Mouse (Mus musculus): ENCODE data around the gene Sap30. TPM values are rescaled to one million over a fixed set of nuclear protein-coding genes. Genes with fewer than 3 reads are reported as not detected.
"Not testable (repeated sequence)": the region's sequence is repeated elsewhere in the genome, so short reads cannot be mapped to it uniquely, and the experiment has no call there.

The Sap30 gene
- polyA plus RNA-seq, 1 experiment from 2014 or later = 19.9 TPM

DNA sequence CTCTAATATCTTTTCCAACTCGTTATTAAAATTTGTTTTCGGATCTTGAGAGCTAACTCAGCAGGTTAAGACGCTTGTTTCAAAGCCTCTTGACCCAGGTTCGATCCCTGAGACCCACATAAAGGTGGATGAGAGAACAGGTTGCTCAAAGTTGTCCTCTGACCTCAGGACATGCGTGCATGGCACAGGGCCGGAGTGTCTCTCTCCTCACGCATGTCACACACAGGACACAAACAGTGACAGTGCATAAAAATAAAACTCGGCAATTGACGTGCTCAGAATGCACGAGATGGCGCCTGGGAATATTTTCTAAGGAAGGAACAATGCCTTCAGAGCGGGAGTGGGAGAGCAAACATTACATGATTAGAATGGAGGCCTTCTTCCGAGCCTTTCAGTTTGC, 42.6 kb upstream of the Sap30 start:
- Histone ChIP-seq H3K36me3 (ENCODE audit: control insufficient read depth, insufficient read depth) (peaks cover 26% of the 10 kb centered on the region), H3K9ac (ENCODE audit: low read depth, low read length) (no peak overlapping the region), H3K27ac (ENCODE audit: low read depth, low read length) (0 out of 2 replicates have a peak overlapping the region, but pooled peaks have one; percentile 1), H3K27me3 (replicated peaks; ENCODE audit: control insufficient read depth, insufficient read depth, low read length) (no peaks in the 10 kb centered on the region), H3K4me2 (replicated peaks; ENCODE audit: low read depth) (peak overlapping the region; percentile 35), H3K4me3 (ENCODE audit: low read depth, low read length) (no peak overlapping the region), H3K9me3 (ENCODE audit: control insufficient read depth) (no peaks in the 10 kb centered on the region), H3K4me1 (replicated peaks; ENCODE audit: control insufficient read depth, insufficient read depth, low read length) (no peaks in the 10 kb centered on the region)
- no peak for TF ChIP-seq CTCF (IDR thresholded peaks at IDR 0.05; ENCODE audit: low read depth)
- no peak for ATAC-seq
- 87% methylated on average over 13 of the region's 13 CpGs for WGBS

DNA sequence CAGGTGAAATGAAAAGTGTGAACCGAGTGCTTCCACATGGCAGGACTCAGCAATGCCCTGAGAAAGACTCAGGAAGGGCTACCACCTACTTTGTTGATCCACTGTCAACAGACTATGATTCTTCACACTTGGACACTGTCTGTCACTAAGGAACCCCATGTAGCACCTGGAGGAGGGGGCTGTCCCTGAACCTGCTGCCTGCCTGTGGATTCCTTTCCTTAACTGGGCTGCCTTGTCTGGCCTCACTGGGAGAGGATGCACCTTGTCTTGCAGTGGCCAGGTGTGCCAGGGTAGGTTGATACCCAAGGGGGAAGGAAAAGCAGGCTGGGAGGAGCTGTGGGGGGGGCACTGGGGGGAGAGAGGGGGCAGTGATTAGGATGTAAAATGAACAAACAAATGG, 40.4 kb upstream of the Sap30 start:
- no peaks in the 10 kb centered on the region for H3K4me1 ChIP-seq (replicated peaks; ENCODE audit: control insufficient read depth, insufficient read depth, low read length)
- no peaks in the 10 kb centered on the region for H3K9me3 ChIP-seq (ENCODE audit: control insufficient read depth)
- no peak overlapping the region for H3K9ac ChIP-seq (ENCODE audit: low read depth, low read length)
- no peaks in the 10 kb centered on the region for H3K27me3 ChIP-seq (replicated peaks; ENCODE audit: control insufficient read depth, insufficient read depth, low read length)
- peaks cover 21% of the 10 kb centered on the region for H3K36me3 ChIP-seq (ENCODE audit: control insufficient read depth, insufficient read depth)
- no peak for ATAC-seq
- 100% methylated on average over 1 of the region's 1 CpGs for WGBS
- H3K27ac ChIP-seq (ENCODE audit: low read depth, low read length) = no peak overlapping the region
- H3K4me3 ChIP-seq (ENCODE audit: low read depth, low read length) = no peak overlapping the region
- no peak overlapping the region for H3K4me2 ChIP-seq (replicated peaks; ENCODE audit: low read depth)
- no peak for TF ChIP-seq CTCF (IDR thresholded peaks at IDR 0.05; ENCODE audit: low read depth)

DNA sequence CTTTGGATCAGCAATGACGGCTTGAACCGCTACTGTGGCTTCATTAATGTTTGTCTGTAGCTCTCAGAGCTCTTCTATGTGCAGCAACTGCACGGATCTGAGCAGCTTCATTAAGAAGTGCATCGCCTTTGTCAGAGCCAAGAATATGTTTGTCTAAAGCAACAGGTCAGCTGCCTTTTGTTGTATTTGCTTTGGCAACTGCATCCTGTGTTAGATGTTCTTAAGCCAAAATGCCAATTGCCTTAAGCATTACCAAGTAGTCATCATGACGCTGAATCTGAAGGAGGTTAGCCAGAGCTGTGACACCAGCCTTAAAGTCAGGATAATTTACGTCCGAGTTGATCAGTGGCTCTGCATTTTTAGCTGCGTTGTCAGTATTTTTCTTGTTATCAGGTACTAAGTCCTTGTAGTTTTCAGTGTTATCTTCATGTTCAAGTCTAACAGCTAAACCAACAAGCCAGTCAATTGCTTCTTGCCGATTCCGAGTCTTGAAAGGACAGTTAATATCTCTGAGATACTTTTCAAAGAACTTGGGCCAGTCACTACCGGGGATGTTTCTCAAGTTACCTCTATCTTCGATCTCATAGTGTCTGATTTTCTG, 32.6 kb upstream of the Sap30 start:
- ATAC-seq = 0 out of 2 replicates have a peak, but pooled peaks have one; percentile 20
- Histone ChIP-seq H3K27ac (ENCODE audit: low read depth, low read length) (no peak overlapping the region), H3K9ac (ENCODE audit: low read depth, low read length) (no peak overlapping the region), H3K36me3 (ENCODE audit: control insufficient read depth, insufficient read depth) (peaks cover 23% of the 10 kb centered on the region), H3K4me3 (ENCODE audit: low read depth, low read length) (no peak overlapping the region), H3K27me3 (replicated peaks; ENCODE audit: control insufficient read depth, insufficient read depth, low read length) (no peaks in the 10 kb centered on the region), H3K4me1 (replicated peaks; ENCODE audit: control insufficient read depth, insufficient read depth, low read length) (no peaks in the 10 kb centered on the region), H3K4me2 (replicated peaks; ENCODE audit: low read depth) (no peak overlapping the region), H3K9me3 (ENCODE audit: control insufficient read depth) (no peaks in the 10 kb centered on the region)
- WGBS = 71% methylated on average over 12 of the region's 12 CpGs
- TF ChIP-seq CTCF (IDR thresholded peaks at IDR 0.05; ENCODE audit: low read depth) = no peak

DNA sequence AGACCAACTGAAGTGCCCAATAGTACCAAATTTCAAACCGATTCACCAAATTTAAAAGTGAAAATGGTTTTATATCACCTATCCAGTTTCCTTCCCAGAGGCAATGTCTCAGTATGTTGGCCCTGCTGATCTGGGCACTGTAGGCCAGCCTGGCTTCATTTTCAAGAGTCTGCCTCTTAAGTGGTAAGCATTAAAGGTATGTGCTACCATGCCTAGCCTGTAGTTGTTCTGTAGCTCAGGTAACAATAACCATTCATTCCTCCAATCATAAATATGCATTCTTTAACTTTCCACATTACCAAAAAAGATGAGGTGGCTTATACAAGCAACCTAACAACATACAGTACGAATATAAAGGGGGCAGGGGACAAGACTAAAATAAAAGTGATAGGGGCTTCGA, 30.1 kb upstream of the Sap30 start:
- 91% methylated on average over 3 of the region's 3 CpGs for WGBS
- H3K4me2 ChIP-seq (replicated peaks; ENCODE audit: low read depth) = no peak overlapping the region
- no peak overlapping the region for H3K4me3 ChIP-seq (ENCODE audit: low read depth, low read length)
- no peak for TF ChIP-seq CTCF (IDR thresholded peaks at IDR 0.05; ENCODE audit: low read depth)
- no peak for ATAC-seq
- no peaks in the 10 kb centered on the region for H3K9me3 ChIP-seq (ENCODE audit: control insufficient read depth)
- no peak overlapping the region for H3K9ac ChIP-seq (ENCODE audit: low read depth, low read length)
- H3K27ac ChIP-seq (ENCODE audit: low read depth, low read length) = no peak overlapping the region
- H3K4me1 ChIP-seq (replicated peaks; ENCODE audit: control insufficient read depth, insufficient read depth, low read length) = no peaks in the 10 kb centered on the region
- H3K27me3 ChIP-seq (replicated peaks; ENCODE audit: control insufficient read depth, insufficient read depth, low read length) = no peaks in the 10 kb centered on the region
- peaks cover 18% of the 10 kb centered on the region for H3K36me3 ChIP-seq (ENCODE audit: control insufficient read depth, insufficient read depth)

DNA sequence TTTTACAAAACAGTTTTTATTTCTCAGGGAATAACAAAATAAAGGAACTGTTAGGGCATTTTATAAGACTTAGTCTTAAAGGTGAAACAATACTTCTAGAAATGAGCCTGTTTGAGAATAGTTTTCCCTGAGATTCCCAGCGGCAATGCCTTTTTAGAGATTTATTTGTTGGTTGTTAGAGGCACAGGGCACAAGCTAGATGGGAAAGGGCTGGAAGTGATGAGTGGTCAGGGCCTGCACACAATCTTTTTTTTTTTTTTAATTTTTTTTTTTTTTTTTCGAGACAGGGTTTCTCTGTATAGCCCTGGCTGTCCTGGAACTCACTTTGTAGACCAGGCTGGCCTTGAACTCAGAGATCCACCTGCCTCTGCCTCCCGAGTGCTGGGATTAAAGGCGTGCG, 29.0 kb upstream of the Sap30 start:
- not testable (repeated sequence) for H3K27me3 ChIP-seq (replicated peaks; ENCODE audit: control insufficient read depth, insufficient read depth, low read length); H3K4me1 ChIP-seq (replicated peaks; ENCODE audit: control insufficient read depth, insufficient read depth, low read length); H3K4me2 ChIP-seq (replicated peaks; ENCODE audit: low read depth); ATAC-seq; H3K9ac ChIP-seq (ENCODE audit: low read depth, low read length); H3K36me3 ChIP-seq (ENCODE audit: control insufficient read depth, insufficient read depth); H3K9me3 ChIP-seq (ENCODE audit: control insufficient read depth); H3K27ac ChIP-seq (ENCODE audit: low read depth, low read length); H3K4me3 ChIP-seq (ENCODE audit: low read depth, low read length)
- 88% methylated on average over 5 of the region's 5 CpGs for WGBS

DNA sequence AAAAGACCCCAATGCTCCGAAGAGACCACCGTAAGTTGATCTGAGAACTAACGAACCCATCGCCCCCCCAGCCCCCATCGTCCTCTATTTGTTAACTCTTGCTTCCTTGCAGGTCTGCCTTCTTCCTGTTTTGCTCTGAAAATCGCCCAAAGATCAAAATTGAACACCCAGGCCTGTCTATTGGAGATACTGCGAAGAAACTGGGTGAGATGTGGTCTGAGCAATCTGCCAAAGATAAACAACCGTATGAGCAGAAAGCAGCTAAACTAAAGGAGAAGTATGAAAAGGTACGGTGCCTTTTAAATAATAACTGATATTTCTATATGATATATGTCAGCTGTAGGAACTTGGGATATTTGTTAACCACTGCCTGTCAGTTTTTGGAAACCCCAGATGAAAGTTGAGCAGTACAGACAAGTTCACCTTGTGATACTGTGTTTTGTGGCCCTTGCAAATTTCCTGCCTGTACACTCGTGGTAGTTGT, 25.6 kb upstream of the Sap30 start:
- peak overlapping the region; percentile 100; the same call in 1 of the 2 replicates for H3K9ac ChIP-seq (ENCODE audit: low read depth, low read length)
- H3K9me3 ChIP-seq (ENCODE audit: control insufficient read depth); H3K36me3 ChIP-seq (ENCODE audit: control insufficient read depth, insufficient read depth); H3K27me3 ChIP-seq (replicated peaks; ENCODE audit: control insufficient read depth, insufficient read depth, low read length); ATAC-seq; H3K4me1 ChIP-seq (replicated peaks; ENCODE audit: control insufficient read depth, insufficient read depth, low read length); H3K27ac ChIP-seq (ENCODE audit: low read depth, low read length): not testable (repeated sequence)
- H3K4me2 ChIP-seq (replicated peaks; ENCODE audit: low read depth) = peak overlapping the region; percentile 65
- peak overlapping the region; percentile 73 for H3K4me3 ChIP-seq (ENCODE audit: low read depth, low read length)
- WGBS = 3% methylated on average over 9 of the region's 10 CpGs

Measured in intestine, postnatal 0 days (tissue).